Comparison of ENCODE assay signal across 17 mouse cellular contexts in the genomic region with DNA sequence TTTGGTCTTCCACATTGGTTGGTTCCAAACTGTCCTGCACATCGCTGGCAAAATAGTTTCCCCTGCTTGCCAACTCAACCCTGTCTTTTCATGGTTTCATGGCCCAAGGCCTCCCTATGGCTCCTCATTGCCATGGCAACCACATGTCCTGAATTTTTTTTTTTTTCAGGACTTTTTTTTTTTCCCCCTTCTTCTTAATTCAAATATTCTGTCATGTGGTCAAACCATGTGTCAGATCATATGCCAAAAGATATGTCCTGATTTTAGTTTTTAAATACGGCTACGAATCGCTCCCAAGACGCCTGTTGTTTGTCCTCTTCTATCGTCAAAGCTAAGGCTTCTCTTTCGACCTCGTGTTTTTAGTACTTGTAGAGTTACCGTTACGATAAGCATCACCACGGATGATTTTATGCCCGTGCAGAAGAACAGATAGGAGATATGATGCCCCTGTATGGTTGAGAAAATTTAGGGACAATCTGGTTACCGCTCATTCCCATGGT. TPM values are rescaled to one million over a fixed set of nuclear protein-coding genes. Genes with fewer than 3 reads are reported as not detected.
A peak's percentile ranks its signal among the peaks of the same experiment; 100 is the strongest.
DNase-seq lines count a peak whose midpoint lies in the region; ATAC-seq lines count a peak whose summit lies in the region.
"Had no signal": no experiment of that assay in that cellular context is flagged by ENCODE, and none has a peak within 500 bp of the region (broad histone marks: within the 10 kb centered on the region; RNA-seq: fewer than 3 reads in every experiment).

No protein-coding gene starts in this region.

- DNase-seq in embryo, embryonic 10 days (ENCODE audit: low spot score), result peak; percentile 42
- DNase-seq in embryo, embryonic 9.5 days (ENCODE audit: extremely low spot score), result no peak
- peak; percentile 57 for DNase-seq in cerebellum, adult 9-10 months
- DNase-seq in gastrocnemius, adult 8-10 months (ENCODE audit: low spot score in 2 of 2), result no peak
- DNase-seq in heart, adult 9 months (ENCODE audit: low spot score in 2 of 2), result no peak
- DNase-seq: kidney, postnatal 10 days; retina, postnatal 1 day; thymus, adult 2 months had no signal

- peak; percentile 19; the same call in 1 of the 2 replicates for ATAC-seq in forebrain, embryonic 16.5 days
- ATAC-seq in midbrain, embryonic 16.5 days, result peak; percentile 66; the same call in 1 of the 2 replicates
- ATAC-seq in intestine, embryonic 16.5 days, result no peak
- ATAC-seq: inflammation-experienced regulatory T-cells, adult 6 months had no signal

- H3K4me3 ChIP-seq in forebrain, embryonic 16.5 days (replicated peaks; ENCODE audit: low read length), result no peak overlapping the region
- H3K4me3 ChIP-seq in midbrain, embryonic 16.5 days (ENCODE audit: low read depth, low read length), result no peak overlapping the region
- H3K4me3 ChIP-seq in intestine, embryonic 16.5 days (ENCODE audit: low read length), result no peak overlapping the region
- H3K4me3 ChIP-seq: heart, embryonic 12.5 days; left cerebral cortex, adult 2 months had no signal

- no peak overlapping the region for H3K9ac ChIP-seq in forebrain, embryonic 16.5 days (replicated peaks; ENCODE audit: low read depth, low read length)
- H3K9ac ChIP-seq in midbrain, embryonic 16.5 days (ENCODE audit: low read depth, low read length), result no peak overlapping the region
- H3K9ac ChIP-seq in intestine, embryonic 16.5 days (ENCODE audit: low read depth, low read length), result no peak overlapping the region
- H3K9ac ChIP-seq: heart, embryonic 12.5 days had no signal

- H3K4me1 ChIP-seq in forebrain, embryonic 16.5 days (replicated peaks; ENCODE audit: control insufficient read depth, insufficient read depth, low read length), result peaks cover 20% of the 10 kb centered on the region
- peaks cover 15% of the 10 kb centered on the region for H3K4me1 ChIP-seq in midbrain, embryonic 16.5 days (ENCODE audit: control insufficient read depth, insufficient read depth, low read length)
- H3K4me1 ChIP-seq in intestine, embryonic 16.5 days (ENCODE audit: control insufficient read depth, insufficient read depth, low read length), result peaks cover 3% of the 10 kb centered on the region; the same call in 1 of the 2 replicates

- no peaks in the 10 kb centered on the region for H3K36me3 ChIP-seq in forebrain, embryonic 16.5 days (ENCODE audit: control insufficient read depth, insufficient read depth)
- no peaks in the 10 kb centered on the region for H3K36me3 ChIP-seq in midbrain, embryonic 16.5 days (ENCODE audit: control insufficient read depth, insufficient read depth, low read length)
- no peaks in the 10 kb centered on the region for H3K36me3 ChIP-seq in intestine, embryonic 16.5 days (ENCODE audit: control insufficient read depth, insufficient read depth, low read length)
- H3K36me3 ChIP-seq: heart, embryonic 12.5 days had no signal

- 0 out of 2 replicates have a peak, but pooled peaks cover 3% of the 10 kb centered on the region for H3K9me3 ChIP-seq in forebrain, embryonic 16.5 days (ENCODE audit: control insufficient read depth, low read length)
- no peaks in the 10 kb centered on the region for H3K9me3 ChIP-seq in midbrain, embryonic 16.5 days (replicated peaks; ENCODE audit: control insufficient read depth, low read length, poor library complexity, severe bottlenecking)
- no peaks in the 10 kb centered on the region for H3K9me3 ChIP-seq in intestine, embryonic 16.5 days (ENCODE audit: control insufficient read depth, low read length)
- H3K9me3 ChIP-seq: heart, embryonic 12.5 days had no signal

- H3K4me2 ChIP-seq in forebrain, embryonic 16.5 days (ENCODE audit: low read length), result no peak overlapping the region; the same call in 1 of the 2 replicates
- H3K4me2 ChIP-seq in midbrain, embryonic 16.5 days (ENCODE audit: low read length), result peak overlapping the region; percentile 29
- H3K4me2 ChIP-seq in intestine, embryonic 16.5 days (ENCODE audit: low read depth, low read length), result no peak overlapping the region
- H3K4me2 ChIP-seq: heart, embryonic 12.5 days had no signal

- H3K27ac ChIP-seq in forebrain, embryonic 16.5 days (ENCODE audit: low read length), result no peak overlapping the region
- 0 out of 2 replicates have a peak overlapping the region, but pooled peaks have one; percentile 47 for H3K27ac ChIP-seq in midbrain, embryonic 16.5 days (ENCODE audit: low read length)
- H3K27ac ChIP-seq in intestine, embryonic 16.5 days (ENCODE audit: low read length), result no peak overlapping the region
- H3K27ac ChIP-seq: left cerebral cortex, adult 2 months had no signal

- WGBS in forebrain, embryonic 16.5 days, result 66% methylated on average over 13 of the region's 13 CpGs
- 41% methylated on average over 13 of the region's 13 CpGs for WGBS in midbrain, embryonic 16.5 days
- 84% methylated on average over 13 of the region's 13 CpGs for WGBS in intestine, embryonic 16.5 days

- H3K27me3 ChIP-seq in forebrain, embryonic 16.5 days (replicated peaks; ENCODE audit: control insufficient read depth, insufficient read depth, low read length), result 0 out of 2 replicates have a peak, but pooled peaks cover 7% of the 10 kb centered on the region
- H3K27me3 ChIP-seq in midbrain, embryonic 16.5 days (ENCODE audit: control insufficient read depth, insufficient read depth, low read depth, low read length), result no peaks in the 10 kb centered on the region
- H3K27me3 ChIP-seq in intestine, embryonic 16.5 days (replicated peaks; ENCODE audit: control insufficient read depth, insufficient read depth, low read length), result peaks cover 21% of the 10 kb centered on the region; the same call in 1 of the 2 replicates

RNA-seq across cellular contexts. Expression of a gene that starts 37.3 kb away (rescaled TPM):
- 9.3 and 9.9 TPM in 2 replicates for polyA plus RNA-seq in forebrain, embryonic 16.5 days (2015; fragmentation: Nextera tagmentation; extraction: Ambion mirVana)
- polyA plus RNA-seq in midbrain, embryonic 16.5 days (2015; fragmentation: Nextera tagmentation; extraction: Ambion mirVana), result 69.3 and 79.5 TPM in 2 replicates
- total RNA-seq in gastrocnemius, adult 8-10 months (2022), result not detected
- not detected in 2 replicates for polyA plus RNA-seq in intestine, embryonic 16.5 days (2015; fragmentation: Nextera tagmentation; extraction: Ambion mirVana)
- total RNA-seq: liver, adult 2 months; MEL had no signal
- polyA plus RNA-seq: inflammation-experienced regulatory T-cells, adult 6 months; liver, adult 2 months; spleen, adult 2 months; thymus, adult 2 months had no signal

Comparison
In these comparisons a context has a peak if more than half of its experiments do, and no peak if none do; other contexts are left out.
1. DNase-seq: peak in embryo, embryonic 10 days (single experiment) and cerebellum, adult 9-10 months (single experiment); none in embryo, embryonic 9.5 days (single experiment), gastrocnemius, adult 8-10 months (0 of 2) and heart, adult 9 months (0 of 2).